Mouse (Mus musculus) left cerebral cortex, adult 2 months (tissue): ENCODE results near the gene Zhx3. TPM values are rescaled to one million over a fixed set of nuclear protein-coding genes. Genes with fewer than 3 reads are reported as not detected.

Experiments
- DNase-seq, 2 experiments: peaks; one replicate each; pipeline ENCODE4 v3.0.0; 2021 to 2022; ENCODE audit warnings: low spot score in 2 of 2, mixed read lengths in 1 of 2; ENCODE audit errors: extremely low spot score in 1 of 2
- H3K27ac ChIP-seq: fragments of 200-600 bp; 2 replicates; pipeline ENCODE4 v1.8.1; 2022
- H3K4me3 ChIP-seq: fragments of 200-600 bp; 2 replicates; pipeline ENCODE4 v1.8.1; 2022
- CTCF ChIP-seq: fragments of 200-600 bp; IDR thresholded peaks from 2 replicates; pipeline ENCODE4 v1.8.1; 2022; ENCODE audit warnings: antibody characterized with exemption, mild to moderate bottlenecking, moderate library complexity
- intact Hi-C: fragments of 180-260 bp; cut with DNase I; formaldehyde crosslinking; loops from one replicate; pipeline ENCODE4 v1.15.1; 2025
- total RNA-seq, 2 experiments: library from RNA; stranded (reverse); gene quantifications; 2 replicates each; pipeline ENCODE4 v1.2.3; 2021

Gene Zhx3
- total RNA-seq, 2 experiments from 2014 or later, result 67.8 to 81.4 TPM

DNA sequence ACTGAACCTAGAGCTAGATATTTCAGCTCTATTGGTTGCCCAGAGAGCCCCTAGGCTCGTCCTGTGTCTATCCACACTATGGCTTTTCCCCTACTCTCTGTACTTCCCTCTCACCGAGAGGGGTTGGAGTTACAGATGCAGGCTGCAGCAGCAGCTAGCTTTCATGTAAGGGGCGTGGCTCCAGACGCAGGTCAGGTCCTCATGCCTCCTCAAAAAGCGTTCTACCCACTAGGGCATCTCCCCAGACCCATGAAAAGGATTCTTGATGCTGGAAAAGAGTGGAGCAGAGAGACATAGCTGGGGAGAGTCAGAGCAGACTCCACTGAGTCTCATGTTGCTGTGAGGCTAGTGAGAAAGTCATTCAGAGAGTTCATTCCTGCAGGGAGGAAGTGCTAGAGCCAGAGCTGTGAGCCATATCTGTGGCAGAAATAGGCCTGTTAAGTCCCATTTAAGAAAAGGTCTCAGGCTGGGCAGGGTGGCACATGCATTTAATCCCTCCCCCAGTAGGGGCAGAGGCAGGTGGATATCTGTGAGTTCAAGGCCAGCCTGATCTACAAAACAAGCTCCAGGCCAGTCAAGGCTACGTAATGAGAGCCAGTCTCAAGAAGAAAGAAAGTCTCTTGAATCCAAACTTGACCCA lies 8.8 kb upstream of the Zhx3 start:
- Histone ChIP-seq H3K4me3 (no peak overlapping the region), H3K27ac (no peak overlapping the region)
- intact Hi-C loops, result no loop called here
- no peak for DNase-seq
- TF ChIP-seq CTCF, result no peak; the same call in 1 of the 2 replicates

DNA sequence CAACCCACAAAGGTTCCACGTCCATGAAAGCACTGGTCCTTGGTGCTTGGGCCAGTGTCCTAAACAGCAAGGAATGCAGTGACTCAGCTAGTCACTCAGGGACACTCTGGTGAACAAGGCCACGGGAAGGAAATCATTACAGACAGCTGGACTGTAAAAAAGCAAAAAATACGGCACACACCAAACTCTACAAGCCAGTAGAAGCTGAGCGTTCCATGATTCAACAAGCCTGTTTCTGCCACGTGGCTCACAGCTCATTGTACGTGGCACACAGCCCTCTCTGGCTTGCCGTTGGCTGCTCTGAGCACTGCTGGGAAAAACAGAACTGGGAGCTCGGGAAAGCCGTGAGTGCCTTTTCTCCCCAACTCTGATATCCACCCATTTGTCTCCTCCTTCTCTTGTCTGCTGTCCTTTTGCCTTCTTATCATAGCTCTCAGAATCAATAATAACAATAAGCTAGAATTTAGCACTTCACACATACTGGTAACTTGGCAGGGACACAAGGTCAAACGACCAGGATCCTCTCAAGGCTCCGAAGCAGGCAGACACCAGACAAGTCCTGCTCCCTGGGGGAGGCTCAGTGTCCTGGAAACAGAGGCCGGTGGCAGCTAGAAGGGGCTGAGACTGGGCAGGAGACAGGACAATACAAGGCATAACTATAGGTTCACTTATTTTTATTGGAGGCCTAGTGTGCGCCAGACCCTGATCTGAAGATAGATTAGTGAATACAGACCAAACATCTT lies 7.8 kb upstream of the Zhx3 start, which contains the start of gene Lpin3:
Lpin3 (plus strand) TSS at position 218 of the 743 bp plus-strand sequence.
- intact Hi-C loops, result no loop called here
- no peak for TF ChIP-seq CTCF
- no peak within 1 kb of the TSS for H3K4me3 ChIP-seq
- DNase-seq, result no peak
- H3K27ac ChIP-seq, result no peak within 1 kb of the TSS

DNA sequence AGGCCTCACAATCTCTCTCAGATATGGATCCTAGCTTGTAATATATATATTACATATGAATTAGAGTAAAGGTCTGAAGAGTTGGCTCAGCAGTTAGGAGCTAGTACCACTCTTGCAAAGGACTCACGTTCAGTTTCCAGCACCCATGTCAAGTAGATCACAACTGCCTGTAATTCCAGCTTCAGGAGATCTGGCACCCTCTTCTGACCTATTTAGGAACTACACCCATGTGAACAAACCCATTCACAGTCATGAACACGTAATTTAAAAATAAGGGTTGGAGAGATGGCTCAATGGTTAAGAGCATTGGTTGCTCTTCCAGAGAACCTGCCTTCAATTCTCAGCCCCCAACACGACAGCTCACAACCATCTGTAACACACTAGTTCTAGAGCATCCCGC lies 3.3 kb upstream of the Zhx3 start:
- Histone ChIP-seq H3K27ac (no peak overlapping the region), H3K4me3 (no peak overlapping the region)
- DNase-seq, result no peak
- TF ChIP-seq CTCF, result peak; percentile 47
- intact Hi-C loops, result no loop called here

DNA sequence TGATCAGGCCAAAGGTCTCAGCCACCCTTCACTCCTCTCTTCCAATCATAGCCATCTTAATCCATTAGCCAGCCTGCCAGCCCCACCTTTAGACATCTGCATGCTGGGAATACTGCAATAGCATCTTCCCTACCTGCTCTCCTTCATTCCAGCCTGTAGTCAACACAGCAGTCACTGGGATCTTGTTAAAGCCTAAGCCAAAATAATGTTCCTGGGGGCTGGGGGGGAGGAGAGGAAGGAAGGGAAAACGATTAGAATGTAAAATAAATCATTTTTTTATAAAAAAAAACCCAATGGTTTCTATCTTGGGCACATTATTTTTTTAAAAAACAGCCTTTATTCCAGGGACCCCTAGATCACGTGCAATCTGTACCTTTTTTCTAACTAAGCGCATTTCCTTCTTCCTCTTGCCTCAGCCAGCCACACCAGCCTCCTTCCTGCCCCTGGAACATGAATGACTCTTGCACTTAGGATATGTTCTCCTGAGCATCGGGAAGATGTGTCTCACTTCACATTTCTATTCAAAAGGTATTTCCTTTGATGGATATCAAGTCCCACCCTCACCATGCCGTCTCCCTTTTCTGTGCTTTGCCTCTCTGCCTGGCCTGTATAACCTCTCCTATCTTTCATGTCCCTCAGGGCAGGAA lies 1.6 kb upstream of the Zhx3 start:
- DNase-seq, result no peak
- peak overlapping the region; percentile 97; the same call in 1 of the 2 replicates for H3K27ac ChIP-seq
- no peak overlapping the region for H3K4me3 ChIP-seq
- intact Hi-C loops, result loop anchor here (5.0 kb wide), 3 partner anchors 67 to 227 kb away; partner anchors contain the start of genes Plcg1 and Top1
- no peak for TF ChIP-seq CTCF

DNA sequence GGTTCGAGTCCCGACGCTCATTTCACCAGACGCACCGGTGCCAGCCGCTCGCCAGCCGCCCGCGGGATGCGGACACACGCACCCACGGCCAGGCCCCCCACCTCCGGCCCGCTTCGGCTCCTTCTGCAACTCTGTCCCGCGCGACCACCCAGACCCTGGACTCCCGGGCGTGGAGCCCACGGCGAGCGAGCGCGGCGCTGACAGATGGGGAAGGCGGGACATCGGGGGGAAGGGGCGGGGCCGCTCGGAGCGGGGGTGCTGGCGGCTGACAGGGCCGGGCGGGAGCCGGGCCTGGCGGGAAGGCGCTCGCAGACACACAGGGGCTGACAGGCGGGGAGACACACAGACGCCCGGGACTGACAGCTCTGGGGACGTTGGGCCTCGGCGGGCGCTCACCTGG lies 403 bp downstream of the Zhx3 start:
- DNase-seq, result peak; percentile 72 to 75
- intact Hi-C loops, result loop anchor here (2.0 to 5.0 kb wide), 4 partner anchors 65 to 225 kb away; partner anchors contain the start of genes Plcg1 and Top1
- TF ChIP-seq CTCF, result no peak
- H3K27ac ChIP-seq, result peak overlapping the region; percentile 97
- peak overlapping the region; percentile 80 for H3K4me3 ChIP-seq

DNA sequence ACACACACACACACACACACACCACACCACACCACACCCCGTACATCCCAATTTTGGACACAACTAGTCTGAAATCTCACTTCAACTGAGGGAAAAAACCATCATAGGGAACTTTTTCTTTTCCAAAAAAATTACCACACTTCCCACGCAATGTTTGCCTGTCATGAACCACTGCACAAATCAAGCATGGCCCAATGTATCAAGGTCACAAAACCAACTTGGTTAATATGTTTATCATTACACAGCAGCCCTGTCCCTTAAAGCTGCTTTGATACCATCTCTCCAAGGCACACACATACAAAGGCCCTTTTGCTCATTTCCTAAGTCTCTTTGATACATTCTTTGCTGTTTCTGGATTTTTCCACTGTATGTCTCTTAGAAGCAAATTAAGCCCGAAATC lies 1.5 kb downstream of the Zhx3 start:
- TF ChIP-seq CTCF, result no peak
- H3K4me3 ChIP-seq, result peak overlapping the region; percentile 80
- intact Hi-C loops, result loop anchor here (5.0 kb wide), 3 partner anchors 64 to 224 kb away; partner anchors contain the start of genes Plcg1 and Top1
- peak overlapping the region; percentile 97 for H3K27ac ChIP-seq
- DNase-seq, result no peak

DNA sequence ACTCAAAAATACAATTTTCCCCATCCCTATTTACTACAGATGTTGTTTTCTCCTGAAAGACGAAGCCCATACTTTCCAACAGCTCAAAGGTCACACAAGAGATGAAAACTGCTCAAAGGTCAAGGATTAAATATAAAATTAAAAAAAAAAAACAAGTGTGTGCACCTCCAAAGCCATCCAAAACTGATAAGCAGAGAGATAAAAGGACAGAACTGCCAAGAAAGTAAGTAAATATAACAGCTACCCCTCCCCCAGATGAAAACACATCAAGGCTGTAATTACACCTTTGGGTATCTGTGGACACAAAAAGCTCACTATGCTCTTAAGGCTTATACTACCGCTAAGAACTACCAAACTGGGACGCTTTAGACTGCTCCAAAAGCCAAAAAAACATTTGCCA lies 3.4 kb downstream of the Zhx3 start:
- no peak overlapping the region for H3K27ac ChIP-seq
- no peak for DNase-seq
- H3K4me3 ChIP-seq, result no peak overlapping the region
- TF ChIP-seq CTCF, result no peak
- intact Hi-C loops, result no loop called here

DNA sequence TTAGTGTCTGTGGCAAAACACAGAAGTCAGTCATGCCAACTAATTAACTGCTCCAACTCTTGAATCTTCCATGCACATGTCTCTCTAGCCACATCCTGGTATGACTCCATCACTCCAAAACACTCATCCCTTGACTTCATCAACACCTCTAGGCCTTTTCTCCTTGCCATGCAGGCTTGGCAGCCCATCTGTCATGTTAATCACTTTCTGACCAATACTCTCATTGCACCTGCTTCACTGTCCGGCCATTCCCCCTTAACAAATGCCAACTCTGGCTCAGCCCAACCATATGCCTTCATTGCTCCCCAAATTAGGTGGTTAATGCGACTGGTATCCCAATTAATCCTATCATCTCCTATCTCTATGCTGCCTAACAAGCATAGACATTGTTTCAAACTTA lies 7.5 kb downstream of the Zhx3 start:
- no peak for TF ChIP-seq CTCF
- H3K27ac ChIP-seq, result no peak overlapping the region
- DNase-seq, result no peak
- H3K4me3 ChIP-seq, result no peak overlapping the region
- intact Hi-C loops, result no loop called here

DNA sequence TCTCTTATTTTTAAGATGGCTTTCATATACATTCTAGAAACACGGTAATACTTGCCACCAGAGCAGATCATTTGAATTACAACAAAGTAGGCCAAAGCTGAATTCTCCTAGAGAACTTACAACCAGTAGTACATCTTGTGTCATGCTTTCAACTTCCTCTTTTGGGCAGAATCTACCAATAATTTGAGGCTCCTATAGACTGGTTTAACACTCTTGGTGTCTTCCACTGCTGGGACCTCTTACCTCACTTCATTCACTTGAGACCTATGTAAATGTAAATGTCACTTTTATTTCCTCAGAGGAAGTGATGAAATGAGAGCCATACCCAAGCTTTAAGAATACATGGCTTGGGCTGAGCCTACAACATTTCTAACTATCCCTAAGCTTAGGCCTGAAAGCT lies 8.7 kb downstream of the Zhx3 start:
- DNase-seq, result no peak
- intact Hi-C loops, result no loop called here
- TF ChIP-seq CTCF, result no peak

DNA sequence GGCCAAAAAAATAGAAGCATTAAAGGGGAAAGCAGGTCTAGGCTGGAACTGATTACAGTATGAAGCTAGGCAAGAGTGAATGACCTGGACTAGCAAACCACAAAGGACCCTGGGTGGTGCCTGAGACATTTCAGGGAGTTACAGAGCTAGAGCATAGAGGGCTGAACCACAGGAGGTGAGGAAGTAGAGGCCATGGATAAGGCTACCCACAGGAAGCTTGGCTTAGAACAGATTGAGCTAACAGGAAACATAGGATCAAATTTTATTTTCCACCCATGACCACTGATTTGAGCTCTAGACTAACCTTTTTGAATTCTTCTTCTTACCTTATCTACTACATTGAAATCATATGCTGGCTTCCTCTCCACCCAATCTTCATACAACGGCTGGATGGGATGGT lies 12.4 kb downstream of the Zhx3 start:
- Histone ChIP-seq H3K4me3 (no peak overlapping the region), H3K27ac (no peak overlapping the region)
- intact Hi-C loops, result no loop called here
- TF ChIP-seq CTCF, result no peak
- DNase-seq, result no peak

More for the DNA sequence above, 8.7 kb downstream of the Zhx3 start:
- Histone ChIP-seq H3K4me3 (no peak overlapping the region), H3K27ac (no peak overlapping the region)

DNA sequence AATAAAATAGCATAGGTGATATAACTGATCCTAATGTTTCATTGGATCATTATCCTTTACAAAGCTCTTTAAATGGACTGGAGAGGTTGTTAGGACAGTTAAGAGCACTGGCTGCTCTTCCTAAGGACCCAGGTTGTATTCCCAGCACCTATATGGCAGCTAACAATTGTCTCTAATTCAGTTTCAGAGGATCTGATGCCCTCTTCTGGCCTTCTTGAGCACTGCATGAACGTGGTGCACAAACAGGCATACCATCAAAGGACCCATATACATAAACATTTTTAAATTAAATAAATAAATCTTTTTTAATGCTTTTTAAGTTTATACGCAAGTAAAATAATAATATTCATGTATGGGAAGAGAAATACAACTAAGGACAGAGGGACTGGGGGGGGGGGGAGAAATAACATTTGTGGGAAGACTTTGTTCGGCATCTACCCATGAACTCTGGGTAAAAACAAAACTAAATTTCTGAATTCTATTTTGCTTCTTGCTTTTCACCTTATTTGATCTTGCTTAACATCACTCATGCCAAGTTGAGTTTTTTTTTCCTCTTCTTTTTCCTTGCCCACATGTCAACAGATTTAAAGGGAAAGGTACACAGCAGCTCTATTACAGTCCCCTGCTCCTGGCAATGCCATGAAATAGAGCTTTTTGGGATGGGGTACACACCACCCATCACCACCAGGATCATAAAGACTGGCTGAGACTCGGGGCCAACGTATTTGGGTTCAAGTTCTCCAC lies 16.3 kb downstream of the Zhx3 start:
- TF ChIP-seq CTCF, result peak; percentile 30
- intact Hi-C loops, result no loop called here
- no peak for DNase-seq

More for the DNA sequence above, 16.3 kb downstream of the Zhx3 start:
- Histone ChIP-seq H3K4me3 (no peak overlapping the region), H3K27ac (no peak overlapping the region)
